Mouse (Mus musculus) spleen, adult 2 months (tissue): ENCODE data around the gene Pnliprp2.

Experiments used
- CTCF ChIP-seq: fragments of 200-500 bp; IDR thresholded peaks from 2 replicates; pipeline ENCODE4 v1.5.1; 2011; ENCODE audit warnings: mild to moderate bottlenecking, inconsistent platforms; ENCODE audit not compliant: insufficient read depth, insufficient read length, insufficient replicate concordance; ENCODE audit errors: extremely low read depth
- POLR2A ChIP-seq: fragments of 200-500 bp; IDR thresholded peaks from 2 replicates; pipeline ENCODE4 v1.6.1; 2011; ENCODE audit warnings: low read depth, low read length, inconsistent platforms

- TF ChIP-seq CTCF (no peak), POLR2A (no peak)
Measured at GRCm38 (mm10) chr19:58795114-58795669, 35.7 kb downstream of the Pnliprp2 start.
